Mouse (Mus musculus) 3134 (cell line): Measurements from ENCODE around the gene Pate2.

Experiments
- DNase-seq: peaks from one replicate; pipeline ENCODE4 v3.0.0-alpha.2; 2011; ENCODE audit warnings: low spot score; ENCODE audit not compliant: insufficient read length; ENCODE audit errors: extremely low read depth

The Pate2 gene

GRCm38 (mm10) chr9:35707265-35707664 is 137.2 kb downstream of the Pate2 start:
- no peak for DNase-seq
